Mouse (Mus musculus) midbrain, embryonic 14.5 days (tissue): ENCODE results near the gene Ap1b1. TPM values are rescaled to one million over a fixed set of nuclear protein-coding genes. Genes with fewer than 3 reads are reported as not detected.

ENCODE experiments used
- ATAC-seq: fragments of 200-750 bp; cut with Nextera tagmentation; 2 replicates; pipeline ENCODE4 v1.8.0; 2017; ENCODE audit warnings: moderate number of reproducible peaks, moderate library complexity; ENCODE audit not compliant: low FRiP score, low TSS enrichment
- DNase-seq: peaks from one replicate; pipeline ENCODE4 v3.0.0-alpha.2; 2015
- H3K27ac ChIP-seq: fragments of 300-500 bp; sonication (generic); replicated peaks from 2 replicates; pipeline ENCODE4 v1.5.1; 2014; ENCODE audit warnings: mild to moderate bottlenecking, low read depth, low read length, moderate library complexity
- H3K27me3 ChIP-seq: fragments of 300-500 bp; sonication (generic); 2 replicates; pipeline ENCODE4 v1.6.1; 2014; ENCODE audit warnings: low read length, control low read depth, mixed read lengths; ENCODE audit not compliant: control insufficient read depth, insufficient read depth
- H3K36me3 ChIP-seq: fragments of 300-500 bp; sonication (generic); 2 replicates; pipeline ENCODE4 v1.6.1; 2014; ENCODE audit warnings: low read length, control low read depth; ENCODE audit not compliant: control insufficient read depth, insufficient read depth
- H3K4me1 ChIP-seq: fragments of 300-500 bp; sonication (generic); 2 replicates; pipeline ENCODE4 v1.6.1; 2014; ENCODE audit warnings: mild to moderate bottlenecking, antibody characterized with exemption, low read length, control low read depth; ENCODE audit not compliant: control insufficient read depth, insufficient read depth
- H3K4me2 ChIP-seq: fragments of 300-500 bp; sonication (generic); 2 replicates; pipeline ENCODE4 v1.6.1; 2014; ENCODE audit warnings: mild to moderate bottlenecking, low read length, moderate library complexity
- H3K4me3 ChIP-seq: fragments of 300-500 bp; sonication (generic); replicated peaks from 2 replicates; pipeline ENCODE4 v1.5.1; 2014; ENCODE audit warnings: low read depth, low read length
- H3K9ac ChIP-seq: fragments of 300-500 bp; sonication (generic); replicated peaks from 2 replicates; pipeline ENCODE4 v1.6.1; 2014; ENCODE audit warnings: mild to moderate bottlenecking, low read length, moderate library complexity
- H3K9me3 ChIP-seq: fragments of 300-500 bp; sonication (generic); 2 replicates; pipeline ENCODE4 v1.6.1; 2016; ENCODE audit warnings: low read length, control low read depth, mixed read lengths; ENCODE audit not compliant: control insufficient read depth
- WGBS: fragments of 180-500 bp; shearing (Covaris S2); extraction: QIAGEN DNeasy Blood & Tissue Kit; methylation state at CpG from one replicate; pipeline ENCODE4 v1.1.7; 2014; 5-methylcytosine and 5-hydroxymethylcytosine counted together
- polyA plus RNA-seq: library from polyadenylated mRNA; unstranded; fragments of >200 nt; fragmentation: Nextera tagmentation; extraction: Ambion mirVana; gene quantifications from 2 replicates; pipeline ENCODE4 v1.2.1, GENCODE M21; 2014

Ap1b1 gene
- polyA plus RNA-seq, 1 experiment from 2014 or later = 96.5 TPM

DNA sequence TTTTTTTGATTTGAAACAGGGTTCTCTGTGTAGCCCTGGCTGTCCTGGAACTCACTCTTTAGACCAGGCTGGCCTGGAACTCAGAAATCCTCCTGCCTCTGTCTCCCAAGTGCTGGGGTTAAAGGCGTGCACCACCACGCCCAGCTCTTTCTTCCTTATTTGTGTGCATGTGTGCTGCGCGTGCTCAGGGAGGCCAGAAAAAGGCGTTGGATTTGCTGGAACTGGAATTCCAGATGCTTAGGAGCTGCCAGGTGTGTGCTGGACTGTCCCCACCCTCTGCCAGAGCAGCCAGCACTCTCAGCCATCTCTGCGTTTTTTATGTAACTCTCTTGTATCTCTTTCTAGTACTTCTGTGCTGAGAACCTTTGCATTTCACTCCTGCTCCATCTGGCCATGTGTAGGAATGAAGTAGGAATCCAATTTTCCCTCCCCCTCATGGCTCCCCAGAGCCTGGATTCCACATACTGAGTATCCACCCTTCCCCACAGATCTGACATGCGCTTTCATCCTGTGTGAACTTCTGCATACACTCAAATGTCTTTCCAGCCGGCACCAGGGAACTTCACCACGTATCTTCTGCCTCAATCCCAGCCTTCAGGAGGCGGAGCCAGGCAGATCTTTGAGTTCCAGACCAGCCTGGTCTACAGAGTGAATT, 65.7 kb downstream of the Ap1b1 start:
- Histone ChIP-seq H3K36me3 (no peaks in the 10 kb centered on the region), H3K9ac (no peak overlapping the region), H3K27me3 (peaks cover 16% of the 10 kb centered on the region), H3K9me3 (no peaks in the 10 kb centered on the region), H3K4me1 (peaks cover 6% of the 10 kb centered on the region; the same call in 1 of the 2 replicates), H3K27ac (no peak overlapping the region), H3K4me3 (no peak overlapping the region), H3K4me2 (no peak overlapping the region)
- DNase-seq (no peak), ATAC-seq (no peak)
- WGBS = 77% methylated on average over 10 of the region's 10 CpGs

- Histone ChIP-seq H3K4me3 (no peak overlapping the region), H3K36me3 (no peaks in the 10 kb centered on the region), H3K27ac (no peak overlapping the region), H3K9me3 (no peaks in the 10 kb centered on the region), H3K4me1 (peaks cover 15% of the 10 kb centered on the region), H3K27me3 (peaks cover 32% of the 10 kb centered on the region), H3K9ac (no peak overlapping the region), H3K4me2 (no peak overlapping the region)
- ATAC-seq = no peak
- DNase-seq = no peak
- WGBS = 91% methylated on average over 14 of the region's 14 CpGs
These were observed 67.5 kb downstream of the Ap1b1 start for GRCm38 (mm10) chr11:5054151-5054550.

DNA sequence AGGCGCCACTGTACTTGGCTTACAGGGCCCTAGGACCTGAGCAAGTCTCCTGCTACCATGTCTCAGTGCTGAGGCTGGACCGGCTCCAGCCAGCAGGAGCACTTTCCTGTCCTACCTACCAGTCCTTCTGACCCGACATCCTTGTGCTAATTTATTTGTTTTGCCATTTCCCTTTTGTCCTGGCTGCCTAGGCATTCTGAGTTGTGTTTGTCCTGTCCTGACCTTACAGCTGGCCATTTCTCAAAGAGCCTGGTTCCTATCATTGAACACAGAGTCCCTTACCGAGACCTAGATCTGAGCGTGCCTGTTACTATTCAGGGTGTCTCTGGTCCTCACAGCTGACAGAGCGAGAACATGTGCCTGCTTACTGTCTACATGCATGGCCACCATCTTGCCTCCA, 68.2 kb downstream of the Ap1b1 start:
- Histone ChIP-seq H3K9me3 (no peaks in the 10 kb centered on the region), H3K4me2 (no peak overlapping the region), H3K27me3 (peaks cover 40% of the 10 kb centered on the region), H3K36me3 (no peaks in the 10 kb centered on the region), H3K4me1 (peaks cover 15% of the 10 kb centered on the region), H3K27ac (no peak overlapping the region), H3K4me3 (no peak overlapping the region), H3K9ac (no peak overlapping the region)
- ATAC-seq (no peak), DNase-seq (no peak)
- 75% methylated on average over 6 of the region's 6 CpGs for WGBS

DNA sequence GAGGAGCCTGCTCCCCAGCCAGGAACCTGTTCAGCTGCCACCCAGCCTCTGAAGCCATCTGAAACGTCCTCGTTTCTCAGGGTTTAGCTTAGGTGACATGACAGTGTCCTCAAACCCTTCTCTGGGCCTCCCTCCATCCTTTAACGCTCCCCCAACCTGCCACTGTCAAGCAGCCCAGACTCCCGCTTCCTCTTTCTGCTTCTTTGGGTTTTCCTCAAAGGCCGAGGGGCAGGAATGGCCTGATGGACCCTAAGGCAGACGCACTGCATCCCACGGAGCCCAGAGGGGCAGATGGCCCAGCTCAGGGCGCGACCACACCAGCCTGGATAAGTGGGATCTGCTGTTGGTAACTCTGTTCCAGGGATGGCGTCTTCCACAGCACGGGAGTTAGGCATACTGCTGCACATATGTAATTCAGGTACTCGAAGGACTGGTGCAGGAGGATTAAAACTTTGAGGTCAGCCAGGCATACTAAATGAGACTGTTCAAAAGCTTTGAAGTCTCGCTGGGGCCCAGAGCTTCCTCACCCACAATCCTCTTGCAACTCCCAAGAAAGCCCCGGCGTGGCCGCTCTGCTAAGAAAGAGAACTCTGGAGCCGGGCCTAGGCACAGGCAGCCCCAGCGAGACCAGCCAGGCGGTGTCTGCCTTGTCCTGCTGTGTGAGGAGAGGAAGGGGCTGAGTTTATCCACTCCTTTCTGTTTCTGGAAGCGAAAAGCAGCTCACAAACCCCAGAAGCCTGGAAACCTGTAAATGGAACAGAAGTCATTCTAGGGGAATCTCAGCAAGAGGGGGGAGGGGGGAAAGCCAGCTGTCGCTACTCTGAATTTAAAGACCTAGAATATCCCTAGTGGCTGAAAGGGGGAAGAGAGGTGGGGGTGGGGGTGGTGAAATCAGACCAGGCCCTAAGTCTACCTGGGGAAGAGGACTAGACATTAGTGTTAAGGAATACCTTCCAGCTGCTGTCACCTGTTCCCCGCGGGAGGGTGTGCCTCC, 69.6 kb downstream of the Ap1b1 start:
- 17% methylated on average over 23 of the region's 23 CpGs for WGBS
- H3K27me3 ChIP-seq = peaks cover 53% of the 10 kb centered on the region
- no peak for DNase-seq

DNA sequence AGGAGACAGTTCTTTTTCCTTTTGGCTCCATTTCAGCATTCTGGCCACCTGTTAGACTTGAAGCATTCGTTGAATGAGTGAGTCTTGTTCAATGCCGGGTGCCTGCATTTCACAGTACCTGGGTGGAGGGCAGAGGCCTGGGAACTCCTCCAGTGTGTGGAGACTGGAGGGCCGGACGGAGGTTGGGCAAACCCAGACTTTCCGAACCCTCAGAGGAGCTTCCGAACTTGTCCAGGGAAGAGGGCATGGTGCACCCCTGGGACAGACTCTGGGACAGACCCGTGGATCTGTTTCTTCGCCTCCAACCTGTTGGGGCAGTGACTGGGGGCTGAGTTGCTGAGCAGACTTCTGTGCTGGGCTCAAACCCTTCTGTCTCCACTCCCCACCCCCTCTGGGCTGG, 70.4 kb downstream of the Ap1b1 start:
- WGBS = 45% methylated on average over 8 of the region's 8 CpGs
- Histone ChIP-seq H3K9me3 (no peaks in the 10 kb centered on the region), H3K4me3 (no peak overlapping the region), H3K27me3 (peaks cover 62% of the 10 kb centered on the region), H3K27ac (no peak overlapping the region), H3K4me1 (peaks cover 28% of the 10 kb centered on the region), H3K4me2 (no peak overlapping the region), H3K9ac (no peak overlapping the region), H3K36me3 (0 out of 2 replicates have a peak, but pooled peaks cover 5% of the 10 kb centered on the region)
- DNase-seq = no peak
- ATAC-seq = no peak

More for the DNA sequence above, 69.6 kb downstream of the Ap1b1 start:
- Histone ChIP-seq H3K4me1 (peaks cover 19% of the 10 kb centered on the region), H3K4me3 (no peak overlapping the region), H3K27ac (no peak overlapping the region), H3K4me2 (no peak overlapping the region), H3K36me3 (0 out of 2 replicates have a peak, but pooled peaks cover 5% of the 10 kb centered on the region), H3K9me3 (no peaks in the 10 kb centered on the region), H3K9ac (no peak overlapping the region)
- no peak for ATAC-seq

DNA sequence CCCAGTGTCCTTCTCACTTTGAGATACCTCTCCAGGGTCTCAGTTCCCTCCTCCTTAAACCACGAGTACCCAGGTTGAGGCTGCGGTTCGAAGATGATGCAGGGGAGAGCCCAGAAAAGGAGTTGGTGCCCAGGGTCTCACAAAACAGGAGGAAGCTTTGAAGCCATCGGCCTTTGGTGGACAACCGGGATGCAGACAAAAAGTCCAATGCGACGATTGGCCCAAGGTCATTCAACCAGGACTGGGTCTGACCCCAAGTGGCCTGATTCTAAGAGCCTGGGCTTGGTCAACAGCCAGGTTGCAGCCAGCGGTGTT, 70.9 kb downstream of the Ap1b1 start:
- WGBS = 13% methylated on average over 8 of the region's 8 CpGs
- Histone ChIP-seq H3K4me2 (peak overlapping the region; percentile 83), H3K27ac (no peak overlapping the region), H3K4me1 (peaks cover 32% of the 10 kb centered on the region), H3K36me3 (0 out of 2 replicates have a peak, but pooled peaks cover 5% of the 10 kb centered on the region), H3K9ac (peak overlapping the region; percentile 50), H3K27me3 (peaks cover 66% of the 10 kb centered on the region), H3K9me3 (no peaks in the 10 kb centered on the region), H3K4me3 (peak overlapping the region; percentile 43)
- DNase-seq = no peak
- no peak for ATAC-seq

GRCm38 (mm10) chr11:5057856-5058641, 71.4 kb downstream of the Ap1b1 start, which contains the start of gene Rasl10a:
Gene Rasl10a (plus strand): TSS chr11:5058128.
- peak within 1 kb of the TSS; percentile 43 for H3K4me3 ChIP-seq
- H3K36me3 ChIP-seq = 0 out of 2 replicates have a peak, but pooled peaks cover 5% of the 10 kb centered on the region
- H3K4me2 ChIP-seq = peak within 1 kb of the TSS; percentile 83
- H3K4me1 ChIP-seq = peaks cover 38% of the 10 kb centered on the region
- H3K9ac ChIP-seq = peak within 1 kb of the TSS; percentile 50
- peaks cover 71% of the 10 kb centered on the region for H3K27me3 ChIP-seq
- DNase-seq (peak; percentile 55), ATAC-seq (no peak)
- H3K9me3 ChIP-seq = no peaks in the 10 kb centered on the region
- H3K27ac ChIP-seq = no peak within 1 kb of the TSS
- WGBS = 2% methylated on average over 68 of the region's 77 CpGs

DNA sequence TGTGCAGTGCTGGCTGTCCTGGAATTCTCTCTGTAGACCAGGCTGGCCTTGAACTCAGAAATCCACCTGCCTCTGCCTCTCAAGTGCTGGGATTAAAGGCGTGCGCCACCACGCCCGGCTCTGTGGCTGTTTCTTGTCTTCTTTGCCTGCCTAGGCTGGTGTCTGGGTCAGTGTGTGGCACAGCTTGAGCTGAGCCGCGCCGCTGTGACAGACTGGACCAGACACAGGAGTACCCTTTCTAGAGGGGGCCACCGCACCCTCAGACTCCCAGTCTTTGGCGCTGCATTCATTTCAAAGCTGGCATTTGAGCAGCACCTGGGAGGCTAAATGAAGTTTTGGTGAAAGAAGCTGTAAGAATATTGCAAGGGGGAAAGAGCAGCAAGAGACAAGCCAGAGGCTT, 72.2 kb downstream of the Ap1b1 start:
- H3K9me3 ChIP-seq = no peaks in the 10 kb centered on the region
- 0 out of 2 replicates have a peak, but pooled peaks cover 5% of the 10 kb centered on the region for H3K36me3 ChIP-seq
- H3K4me1 ChIP-seq = peaks cover 39% of the 10 kb centered on the region
- no peak overlapping the region for H3K4me3 ChIP-seq
- WGBS = 33% methylated on average over 9 of the region's 9 CpGs
- no peak for ATAC-seq
- H3K27me3 ChIP-seq = peaks cover 79% of the 10 kb centered on the region
- DNase-seq = no peak
- H3K4me2 ChIP-seq = no peak overlapping the region
- no peak overlapping the region for H3K27ac ChIP-seq
- H3K9ac ChIP-seq = no peak overlapping the region
